Mouse (Mus musculus): ENCODE data around the gene Serp2.

Serp2 gene

DNA sequence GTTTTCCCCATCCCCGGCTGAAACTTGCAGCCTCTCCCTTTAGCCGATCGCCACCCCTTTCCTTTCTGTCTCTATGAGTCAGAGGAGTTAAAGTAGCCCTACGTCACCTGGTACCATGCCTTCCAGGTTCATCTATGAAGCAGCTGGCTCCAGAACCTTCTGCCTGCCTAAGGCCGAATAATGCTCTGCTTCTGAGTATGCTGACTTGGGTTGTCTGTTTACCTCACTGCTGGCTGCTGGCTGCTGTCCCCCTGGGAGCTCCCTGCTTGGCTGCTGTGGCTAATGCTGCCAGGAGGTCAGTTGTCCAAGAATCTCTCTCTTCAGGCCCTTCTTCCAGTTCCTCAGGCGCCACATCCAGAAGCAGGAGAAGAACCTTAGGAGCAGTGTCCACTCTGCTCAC, 30.2 kb downstream of the Serp2 start:
- DNase-seq: no peak

DNA sequence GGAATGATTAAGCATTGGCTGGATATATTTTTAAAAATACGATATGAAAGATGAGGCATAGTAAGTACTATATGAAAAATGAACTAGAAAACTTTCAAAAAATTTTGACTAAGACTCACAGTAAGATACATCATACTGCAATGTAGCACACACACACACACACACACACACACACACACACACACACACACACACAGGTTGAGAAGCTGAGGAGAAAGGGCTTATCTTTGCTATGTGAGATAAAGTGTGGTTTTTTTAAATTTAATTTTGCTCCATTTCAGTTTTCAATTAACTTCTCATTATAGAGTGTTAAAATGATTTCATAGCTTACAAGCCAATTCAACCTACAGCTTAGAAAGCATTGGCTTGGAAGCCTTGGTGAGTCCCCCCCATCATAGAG, 33.3 kb downstream of the Serp2 start:
- DNase-seq: no peak

DNA sequence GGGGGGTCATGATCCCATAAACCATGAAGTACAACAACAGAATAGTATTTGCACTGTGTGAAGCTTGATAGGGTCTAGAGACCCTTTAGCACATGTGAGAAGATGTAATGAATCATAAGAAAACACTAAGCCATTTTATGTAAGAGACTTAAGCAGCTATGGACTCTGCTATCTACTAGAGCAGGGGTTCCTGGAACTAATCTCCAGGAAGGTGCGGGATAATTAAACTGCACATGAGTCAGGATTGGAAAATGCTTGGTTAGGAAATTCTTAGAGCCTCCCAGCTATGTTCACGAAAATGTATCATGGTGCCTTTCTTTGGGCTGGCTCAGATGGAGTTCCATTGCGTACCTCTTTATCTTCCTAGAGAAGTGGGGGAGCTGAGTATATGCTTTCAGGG, 35.4 kb downstream of the Serp2 start:
- DNase-seq: no peak

GRCm38 (mm10) chr14:76520606-76521005, 36.1 kb downstream of the Serp2 start:
- DNase-seq: no peak

GRCm38 (mm10) chr14:76518217-76518616, 38.5 kb downstream of the Serp2 start:
- no peak for DNase-seq

DNA sequence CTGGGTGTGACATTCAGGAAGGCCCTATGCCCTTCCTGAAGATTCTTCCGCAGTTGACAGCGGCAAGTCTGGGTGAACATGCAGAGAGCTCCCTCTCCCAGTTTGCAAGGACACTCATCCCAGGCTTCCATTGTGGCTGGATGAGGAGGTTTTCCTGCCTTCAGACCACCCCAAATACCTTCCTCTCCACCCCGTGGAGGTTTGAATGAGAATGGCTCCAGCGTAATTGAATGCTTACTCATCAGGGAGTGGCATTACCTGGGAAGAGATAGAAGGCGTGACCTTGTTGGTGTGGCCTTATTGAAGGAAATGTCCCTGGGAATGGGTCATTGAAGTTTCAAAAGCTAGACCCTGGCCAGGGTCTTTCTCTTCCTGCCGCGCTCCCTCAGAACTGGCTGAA, 41.1 kb downstream of the Serp2 start:
- DNase-seq: no peak

DNA sequence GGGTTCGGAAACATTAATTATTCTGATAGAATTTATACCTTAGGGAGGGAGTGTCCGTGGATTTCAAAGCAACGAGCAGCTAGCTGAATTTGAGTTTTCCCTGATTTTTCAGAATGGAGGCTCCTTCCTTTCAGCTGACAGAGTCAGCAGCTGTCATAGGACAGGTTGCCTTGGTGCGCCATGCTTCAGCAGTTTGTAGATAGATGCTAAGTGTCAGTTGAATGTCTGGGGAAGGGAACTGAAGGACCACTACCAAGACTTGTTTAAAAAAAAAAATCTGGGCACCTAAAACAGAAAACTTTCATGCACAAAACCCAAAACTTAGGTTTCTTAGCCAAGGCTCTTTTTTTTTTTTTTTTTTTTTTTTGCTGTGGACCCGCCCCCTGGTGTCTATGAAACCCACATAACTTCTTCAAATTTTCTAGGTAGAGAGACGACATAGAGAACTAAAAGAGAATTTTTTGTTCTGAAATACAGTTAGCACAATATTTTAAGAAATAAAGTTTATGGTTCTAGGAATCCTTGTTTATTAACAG, 42.6 kb downstream of the Serp2 start:
- DNase-seq: no peak

DNA sequence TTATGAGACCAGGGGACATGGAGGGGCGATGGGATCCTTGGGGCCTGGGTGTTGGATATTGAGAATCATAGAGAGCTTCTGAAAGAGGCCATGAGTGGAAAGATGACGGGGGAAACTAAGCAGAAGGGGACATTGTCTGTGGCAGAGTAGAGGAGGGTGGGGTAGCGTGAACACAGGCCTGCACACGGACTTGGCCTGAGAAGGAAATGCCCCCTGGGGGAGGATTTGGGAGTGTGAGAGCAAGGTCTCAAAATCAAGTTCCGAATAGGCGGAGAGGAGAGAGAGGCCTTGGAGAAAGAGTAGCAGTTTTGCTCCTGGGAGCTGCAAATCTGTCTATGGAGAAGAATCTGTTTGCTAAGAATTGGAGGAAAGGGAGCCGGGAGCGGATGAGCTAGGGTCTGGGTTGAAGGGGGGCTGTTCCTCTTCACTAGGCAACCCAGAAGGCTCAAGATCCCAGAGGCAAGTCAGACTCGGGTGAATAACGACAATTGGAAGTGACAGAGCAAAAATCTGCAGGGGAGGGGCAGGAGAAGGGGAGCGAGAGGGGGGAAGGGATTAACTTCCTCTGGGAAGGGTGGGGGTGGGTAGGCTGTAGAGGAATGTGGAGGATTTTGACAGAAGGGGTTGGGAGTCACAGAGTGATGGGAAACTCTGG, 43.2 kb downstream of the Serp2 start:
- DNase-seq: no peak

DNA sequence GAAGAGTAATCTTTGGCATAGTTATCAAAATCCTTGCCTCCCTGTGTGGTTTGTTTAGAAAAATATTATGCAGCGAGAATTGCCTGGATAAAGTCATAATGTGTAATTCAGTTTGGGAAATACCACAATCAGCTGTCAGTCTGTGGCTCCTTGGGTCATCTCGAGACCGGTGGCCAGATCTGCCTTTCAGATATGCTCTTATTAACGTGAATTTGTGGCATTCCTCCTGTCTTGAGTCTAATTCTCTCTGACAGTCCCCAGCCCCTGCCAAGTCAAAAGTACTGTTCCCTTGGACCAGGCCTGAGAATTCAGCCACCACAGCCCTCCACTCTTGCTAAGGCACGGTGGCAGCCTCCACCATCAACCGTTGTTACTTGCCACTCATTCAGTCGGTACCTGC, 44.7 kb downstream of the Serp2 start:
- DNase-seq: no peak

DNA sequence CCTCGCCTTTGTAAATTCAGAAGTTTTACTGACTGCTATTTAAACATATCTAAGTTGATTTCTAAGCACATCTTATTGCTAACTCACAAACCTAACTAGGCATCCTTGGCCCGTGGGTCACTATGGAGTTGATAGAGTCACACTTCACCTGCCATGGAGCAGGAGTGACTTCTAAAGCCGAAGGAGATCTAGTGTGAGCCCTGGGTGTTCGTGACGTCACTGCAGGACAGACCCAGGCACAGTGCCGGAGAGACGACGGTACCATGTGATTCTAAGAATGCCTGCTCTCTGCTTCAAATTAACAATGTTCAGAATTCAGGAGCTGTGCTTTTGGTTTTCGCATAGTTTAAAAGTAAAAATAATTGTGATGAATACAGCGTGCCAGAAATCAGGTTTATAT, 48.0 kb downstream of the Serp2 start:
- DNase-seq: no peak

DNA sequence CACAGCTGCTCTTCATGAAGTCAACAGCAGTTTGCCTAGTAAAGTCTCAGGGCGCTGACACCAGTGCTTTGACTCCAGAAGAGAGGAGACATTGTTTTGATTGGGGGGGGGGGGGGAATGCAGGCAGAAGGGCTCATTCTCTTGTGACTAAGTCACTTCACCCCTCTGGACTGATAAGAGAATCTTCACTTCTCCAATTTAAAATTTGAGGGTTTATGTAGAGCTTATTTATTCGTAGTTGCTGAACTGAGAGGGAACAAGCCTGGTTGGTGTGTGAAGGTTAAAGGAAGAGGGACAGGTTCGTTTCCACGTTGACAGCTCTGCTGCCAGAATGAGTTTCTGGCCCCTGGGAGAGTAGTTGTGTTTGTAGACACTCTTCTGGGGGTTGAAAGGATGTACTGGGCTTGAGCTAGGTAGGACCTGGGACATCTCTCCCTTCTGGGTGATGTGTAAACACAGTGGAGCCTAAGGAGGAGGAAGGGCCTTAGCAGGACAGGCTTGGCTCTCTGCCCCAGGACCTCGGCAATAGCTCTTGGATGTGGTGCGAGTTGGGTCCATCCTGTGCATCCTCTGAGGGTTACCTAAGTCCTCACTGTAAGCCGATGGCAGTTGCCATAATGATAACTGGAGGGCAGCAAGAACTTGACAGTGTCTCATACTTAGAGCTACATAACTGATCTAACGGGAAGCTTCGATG, 48.7 kb downstream of the Serp2 start:
- no peak for DNase-seq

DNA sequence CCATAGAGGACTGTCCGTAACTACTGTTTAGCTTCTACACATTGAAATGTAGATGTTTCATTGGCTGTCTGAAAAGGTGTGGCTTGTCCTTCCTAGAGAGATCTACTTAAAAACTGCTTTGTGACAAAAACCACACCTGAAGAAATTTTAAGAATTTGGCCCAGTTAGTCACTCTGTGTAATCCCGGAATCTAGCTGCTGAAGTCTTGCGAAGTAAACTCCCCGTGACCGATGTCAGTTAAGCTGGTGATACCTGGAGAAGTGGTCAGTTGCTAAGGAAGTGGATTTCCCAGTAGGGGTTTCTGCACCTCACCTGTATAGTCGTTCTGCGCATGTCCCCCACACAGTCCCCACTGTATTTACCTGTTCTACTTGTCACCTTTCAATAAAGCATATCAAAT, 49.3 kb downstream of the Serp2 start:
- no peak for DNase-seq

DNA sequence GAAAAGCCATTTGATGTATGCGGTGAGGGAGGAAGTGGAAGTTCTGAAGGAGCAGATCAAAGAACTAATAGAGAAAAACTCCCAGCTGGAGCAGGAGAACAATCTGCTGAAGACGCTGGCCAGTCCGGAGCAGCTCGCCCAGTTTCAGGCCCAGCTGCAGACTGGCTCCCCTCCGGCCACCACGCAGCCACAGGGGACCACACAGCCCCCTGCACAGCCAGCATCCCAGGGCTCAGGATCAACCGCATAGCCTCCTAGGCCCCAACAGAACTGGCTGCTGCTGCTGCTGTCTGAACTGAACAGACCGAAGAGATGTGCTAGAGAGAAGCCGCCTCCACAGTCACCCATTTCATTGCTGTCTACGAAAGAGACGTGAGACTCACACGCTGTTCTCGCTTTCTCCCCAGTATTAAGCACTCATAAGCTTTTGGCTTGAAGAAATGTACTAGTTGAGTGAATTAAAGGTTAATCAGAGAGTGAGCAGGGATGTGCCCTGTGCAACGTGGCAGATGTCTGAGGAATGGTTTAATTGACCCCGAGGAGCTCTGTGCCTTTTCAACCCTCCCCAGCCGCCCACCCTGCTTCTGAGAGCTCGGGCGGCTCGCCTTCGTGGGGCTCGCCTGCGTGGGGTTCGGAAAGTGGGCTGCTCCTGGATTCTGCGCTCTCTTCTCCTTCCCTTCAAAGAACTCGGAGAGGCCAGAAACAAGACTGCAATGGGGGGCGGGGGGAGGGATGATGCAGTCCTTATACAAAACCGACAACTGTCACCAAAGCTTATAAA, 50.1 kb downstream of the Serp2 start:
- DNase-seq: peak; percentile 44

GRCm38 (mm10) chr14:76505439-76506220, 51.1 kb downstream of the Serp2 start:
- DNase-seq: peak; percentile 88

DNA sequence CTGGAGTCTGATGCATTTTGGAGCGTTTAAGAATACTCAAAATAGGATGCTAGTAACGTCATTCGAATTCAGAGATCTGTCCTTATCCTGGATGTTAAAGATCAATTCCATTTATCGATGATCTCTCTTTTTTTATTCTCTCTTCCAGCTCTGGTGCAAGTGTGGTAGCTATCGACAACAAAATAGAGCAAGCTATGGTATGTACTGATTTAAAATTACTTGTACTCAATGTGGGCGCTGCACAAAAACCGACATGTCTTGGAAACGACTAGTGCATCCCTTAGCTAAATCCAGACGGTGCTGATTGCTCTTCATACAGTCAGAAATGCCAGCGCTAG, 51.6 kb downstream of the Serp2 start:
- no peak for DNase-seq

GRCm38 (mm10) chr14:76504121-76504737, 52.5 kb downstream of the Serp2 start:
- DNase-seq: peak; percentile 96

GRCm38 (mm10) chr14:76503231-76503851, 53.3 kb downstream of the Serp2 start:
- DNase-seq: peak; percentile 35

DNA sequence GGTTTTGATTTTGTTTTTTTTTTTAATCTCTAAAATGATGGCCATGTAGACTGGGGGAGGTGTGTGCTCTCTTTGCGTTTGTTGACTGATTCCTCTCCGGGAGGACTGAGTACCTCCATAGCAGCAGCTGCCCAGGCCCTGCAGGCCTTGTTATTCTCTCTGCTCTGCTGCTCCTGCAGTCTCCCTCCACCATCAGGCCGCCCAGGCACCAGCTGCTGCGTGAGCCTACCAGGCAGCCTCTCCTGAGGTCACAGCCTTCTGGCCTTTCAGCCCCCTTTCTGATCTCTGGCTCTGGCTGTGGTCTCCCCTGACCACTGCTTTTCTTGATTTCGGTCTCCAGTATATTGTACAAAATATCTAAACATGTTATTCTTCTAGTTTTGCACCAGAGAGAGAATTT, 56.7 kb downstream of the Serp2 start:
- no peak for DNase-seq

GRCm38 (mm10) chr14:76499492-76499891, 57.2 kb downstream of the Serp2 start:
- no peak for DNase-seq

DNA sequence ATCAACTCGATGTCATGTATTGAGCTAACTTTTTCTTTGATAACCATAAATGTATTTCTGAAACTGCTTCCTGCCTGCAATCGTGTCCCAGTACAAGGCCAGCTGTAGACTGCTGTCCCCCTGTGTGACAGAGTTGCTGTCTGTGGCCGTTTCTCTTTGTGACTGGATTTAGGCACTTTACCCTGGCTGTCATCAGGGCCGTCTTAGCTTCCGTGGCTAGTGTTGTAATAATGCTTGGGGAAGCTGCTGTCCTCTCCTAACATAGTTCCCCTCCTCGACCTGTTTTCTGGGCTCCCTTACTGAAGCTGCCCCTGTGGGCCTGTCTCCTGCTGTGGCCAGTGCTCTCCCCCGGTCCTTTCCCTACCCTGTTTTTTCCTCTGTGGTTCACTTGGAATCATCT, 58.5 kb downstream of the Serp2 start:
- DNase-seq: no peak

- DNase-seq: no peak
Measured at GRCm38 (mm10) chr14:76497187-76497586, 59.5 kb downstream of the Serp2 start.

- DNase-seq: peak; percentile 37
Measured at GRCm38 (mm10) chr14:76495022-76495421, 61.7 kb downstream of the Serp2 start.

Data from kidney, adult 18-20 months (tissue).